In genomic region chr1:51689461-51690223, GRCm38 (mm10) we compare ENCODE assay signal across 9 mouse cellular contexts.
DNase-seq lines count a peak whose midpoint lies in the region; ATAC-seq and TF ChIP-seq lines count a peak whose summit lies in the region.
"Had no signal": no experiment of that assay in that cellular context is flagged by ENCODE, and none has a peak within 500 bp of the region (broad histone marks: within the 10 kb centered on the region; RNA-seq: fewer than 3 reads in every experiment).

No protein-coding gene starts in this region.

- no peak for TF ChIP-seq POLR2A in embryonic fibroblast, embryonic 13.5 days (IDR thresholded peaks at IDR 0.05; ENCODE audit: low read depth, low read length)
- no peak for TF ChIP-seq POLR2A in cerebellum, adult 2 months (IDR thresholded peaks at IDR 0.05; ENCODE audit: borderline replicate concordance, insufficient read depth, low read length)

- H3K4me3 ChIP-seq in hindbrain, embryonic 15.5 days: no peak overlapping the region
- H3K4me3 ChIP-seq in hindbrain, embryonic 16.5 days (ENCODE audit: low read length): no peak overlapping the region
- no peak overlapping the region for H3K4me3 ChIP-seq in embryonic fibroblast, embryonic 13.5 days (ENCODE audit: insufficient read depth, low read length)
- no peak overlapping the region for H3K4me3 ChIP-seq in forebrain, embryonic 16.5 days (replicated peaks; ENCODE audit: low read length)
- no peak overlapping the region for H3K4me3 ChIP-seq in cerebellum, adult 2 months (replicated peaks; ENCODE audit: insufficient read depth, low read depth, low read length)

- 78% methylated on average over 9 of the region's 9 CpGs for WGBS in hindbrain, embryonic 15.5 days
- 77% methylated on average over 9 of the region's 9 CpGs for WGBS in hindbrain, embryonic 16.5 days
- WGBS in forebrain, embryonic 16.5 days: 84% methylated on average over 9 of the region's 9 CpGs
- WGBS in cerebellum, adult 2 months: 65% methylated on average over 9 of the region's 9 CpGs

- no peaks in the 10 kb centered on the region for H3K36me3 ChIP-seq in hindbrain, embryonic 15.5 days
- no peaks in the 10 kb centered on the region for H3K36me3 ChIP-seq in hindbrain, embryonic 16.5 days (ENCODE audit: control insufficient read depth, insufficient read depth, low read length)
- no peaks in the 10 kb centered on the region for H3K36me3 ChIP-seq in forebrain, embryonic 16.5 days (ENCODE audit: control insufficient read depth, insufficient read depth)

- ATAC-seq in hindbrain, embryonic 15.5 days (ENCODE audit: low FRiP score, low read depth): no peak
- ATAC-seq in hindbrain, embryonic 16.5 days: no peak
- ATAC-seq in forebrain, embryonic 16.5 days: no peak

- peak; percentile 88 for DNase-seq in 3T3-L1 (ENCODE audit: low read depth, low spot score)
- DNase-seq in kidney, postnatal 10 days: peak; percentile 72
- no peak for DNase-seq in thymus, postnatal 36 days
- no peak for DNase-seq in cerebellum, adult 2 months
- DNase-seq: spleen, adult 18-20 months had no signal

- H3K4me2 ChIP-seq in hindbrain, embryonic 15.5 days: no peak overlapping the region
- no peak overlapping the region for H3K4me2 ChIP-seq in hindbrain, embryonic 16.5 days (ENCODE audit: low read length)
- H3K4me2 ChIP-seq in forebrain, embryonic 16.5 days (ENCODE audit: low read length): no peak overlapping the region

- peaks cover 16% of the 10 kb centered on the region for H3K4me1 ChIP-seq in hindbrain, embryonic 15.5 days (replicated peaks)
- peaks cover 8% of the 10 kb centered on the region for H3K4me1 ChIP-seq in hindbrain, embryonic 16.5 days (ENCODE audit: control insufficient read depth, insufficient read depth, low read depth, low read length)
- peaks cover 14% of the 10 kb centered on the region for H3K4me1 ChIP-seq in embryonic fibroblast, embryonic 13.5 days (ENCODE audit: control insufficient read depth, insufficient read depth, low read length)
- peaks cover 4% of the 10 kb centered on the region; the same call in 1 of the 2 replicates for H3K4me1 ChIP-seq in forebrain, embryonic 16.5 days (replicated peaks; ENCODE audit: control insufficient read depth, insufficient read depth, low read length)
- H3K4me1 ChIP-seq in cerebellum, adult 2 months (ENCODE audit: control insufficient read depth, insufficient read depth, low read length): no peaks in the 10 kb centered on the region

- no peaks in the 10 kb centered on the region for H3K27me3 ChIP-seq in hindbrain, embryonic 15.5 days
- no peaks in the 10 kb centered on the region for H3K27me3 ChIP-seq in hindbrain, embryonic 16.5 days (replicated peaks; ENCODE audit: control insufficient read depth, insufficient read depth, low read length)
- no peaks in the 10 kb centered on the region for H3K27me3 ChIP-seq in forebrain, embryonic 16.5 days (replicated peaks; ENCODE audit: control insufficient read depth, insufficient read depth, low read length)
- H3K27me3 ChIP-seq in cerebellum, adult 2 months (ENCODE audit: control insufficient read depth, insufficient read depth, low read length): no peaks in the 10 kb centered on the region

- peak; percentile 19; the same call in 1 of the 2 replicates for TF ChIP-seq CTCF in embryonic fibroblast, embryonic 13.5 days (IDR thresholded peaks at IDR 0.05; ENCODE audit: borderline replicate concordance, insufficient read depth, low read length)
- no peak for TF ChIP-seq CTCF in cerebellum, adult 2 months (IDR thresholded peaks at IDR 0.05; ENCODE audit: borderline replicate concordance, insufficient read depth, low read depth, low read length)

- no peaks in the 10 kb centered on the region for H3K9me3 ChIP-seq in hindbrain, embryonic 15.5 days
- H3K9me3 ChIP-seq in hindbrain, embryonic 16.5 days (ENCODE audit: control insufficient read depth, low read length): no peaks in the 10 kb centered on the region
- no peaks in the 10 kb centered on the region for H3K9me3 ChIP-seq in forebrain, embryonic 16.5 days (ENCODE audit: control insufficient read depth, low read length)

- no peak overlapping the region for H3K9ac ChIP-seq in hindbrain, embryonic 15.5 days
- no peak overlapping the region for H3K9ac ChIP-seq in hindbrain, embryonic 16.5 days (ENCODE audit: low read depth, low read length)
- no peak overlapping the region for H3K9ac ChIP-seq in forebrain, embryonic 16.5 days (replicated peaks; ENCODE audit: low read depth, low read length)

- 0 out of 2 replicates have a peak overlapping the region, but pooled peaks have one; percentile 5 for H3K27ac ChIP-seq in hindbrain, embryonic 15.5 days (replicated peaks)
- H3K27ac ChIP-seq in hindbrain, embryonic 16.5 days (ENCODE audit: low read depth, low read length): no peak overlapping the region
- H3K27ac ChIP-seq in embryonic fibroblast, embryonic 13.5 days (ENCODE audit: insufficient read depth, low read length): peak overlapping the region; percentile 92
- H3K27ac ChIP-seq in forebrain, embryonic 16.5 days (ENCODE audit: low read length): no peak overlapping the region
- H3K27ac ChIP-seq in cerebellum, adult 2 months (ENCODE audit: insufficient read depth, low read length): no peak overlapping the region

Comparison
In these comparisons a context has a peak if more than half of its experiments do, and no peak if none do; other contexts are left out.
1. H3K27ac ChIP-seq: peak in hindbrain, embryonic 15.5 days (single experiment) and embryonic fibroblast, embryonic 13.5 days (single experiment); none in hindbrain, embryonic 16.5 days (single experiment), forebrain, embryonic 16.5 days (single experiment) and cerebellum, adult 2 months (single experiment).
2. DNase-seq: peak in 3T3-L1 (single experiment) and kidney, postnatal 10 days (single experiment); none in thymus, postnatal 36 days (0 of 2) and cerebellum, adult 2 months (0 of 2).